In genomic region chr14:55074416-55074815, GRCm38 (mm10) we compare ENCODE assay signal across 14 mouse cellular contexts. TPM values are rescaled to one million over a fixed set of nuclear protein-coding genes. Genes with fewer than 3 reads are reported as not detected.
"Had no signal": no experiment of that assay in that cellular context is flagged by ENCODE, and none has a peak within 500 bp of the region (broad histone marks: within the 10 kb centered on the region; RNA-seq: fewer than 3 reads in every experiment).

No protein-coding gene starts in this region.

- H3K4me3 ChIP-seq: limb, embryonic 12.5 days; limb, embryonic 15.5 days had no signal

- H3K4me2 ChIP-seq: limb, embryonic 12.5 days; limb, embryonic 15.5 days; liver, embryonic 11.5 days; lung, embryonic 14.5 days; midbrain, embryonic 11.5 days had no signal

- H3K9me3 ChIP-seq: limb, embryonic 12.5 days; limb, embryonic 15.5 days had no signal

- ATAC-seq: liver, postnatal 0 days had no signal

- H3K27ac ChIP-seq: kidney, postnatal 0 days; limb, embryonic 12.5 days; limb, embryonic 15.5 days; liver, embryonic 14.5 days had no signal

- H3K9ac ChIP-seq: limb, embryonic 12.5 days; limb, embryonic 15.5 days; liver, embryonic 14.5 days; liver, postnatal 0 days; lung, embryonic 14.5 days had no signal

- DNase-seq: kidney, postnatal 25 days; left cerebral cortex, postnatal 4 days; liver, postnatal 0 days; lung, embryonic 14.5 days; lung, postnatal 10 days; lung, postnatal 36 days; midbrain, embryonic 14.5 days; thymus, postnatal 25 days had no signal

RNA-seq across cellular contexts. Expression of gene Jph4, which starts 42.3 kb away (rescaled TPM):
- polyA plus RNA-seq: liver, postnatal 0 days had no signal
